Mouse (Mus musculus) olfactory bulb, adult 2 months (tissue): ENCODE measurements at regions not wholly inside any gene's neighbourhood (a gene's known extent, or its start where the extent isn't known, plus 50 kb on each side); places are given as distances from the start of the nearest gene placed in this dataset.

ENCODE experiments used
- H3K27ac ChIP-seq: fragments of 200-500 bp; 2 replicates; pipeline ENCODE4 v1.5.1; 2012; ENCODE audit warnings: low read depth, low read length; ENCODE audit not compliant: insufficient read depth
- H3K4me1 ChIP-seq: fragments of 200-500 bp; 2 replicates; pipeline ENCODE4 v1.6.1; 2012; ENCODE audit warnings: low read length; ENCODE audit not compliant: control insufficient read depth, insufficient read depth
- H3K4me3 ChIP-seq: fragments of 200-500 bp; 2 replicates; pipeline ENCODE4 v1.5.1; 2012; ENCODE audit warnings: mild to moderate bottlenecking, low read depth, low read length, moderate library complexity; ENCODE audit not compliant: insufficient read depth
- CTCF ChIP-seq: fragments of 200-500 bp; IDR thresholded peaks from 2 replicates; pipeline ENCODE4 v1.5.1; 2012; ENCODE audit warnings: low read depth, mild to moderate bottlenecking, low read length, moderate library complexity; ENCODE audit not compliant: insufficient read depth
- POLR2A ChIP-seq: fragments of 200-500 bp; IDR thresholded peaks from 2 replicates; pipeline ENCODE4 v1.6.1; 2012; ENCODE audit warnings: mild to moderate bottlenecking, low read depth, low read length, moderate library complexity; ENCODE audit not compliant: insufficient read depth
- WGBS: fragments of 180-500 bp; shearing (Covaris S2); methylation state at CpG from one replicate; pipeline ENCODE4 v1.1.7; 2018; 5-methylcytosine and 5-hydroxymethylcytosine counted together

GRCm38 (mm10) chr2:133279275-133279674 is 272.7 kb upstream of the Bmp2 start:
- no peak overlapping the region for H3K4me3 ChIP-seq
- 94% methylated on average over 4 of the region's 4 CpGs for WGBS
- no peaks in the 10 kb centered on the region for H3K4me1 ChIP-seq
- no peak for TF ChIP-seq CTCF
- no peak overlapping the region for H3K27ac ChIP-seq

- TF ChIP-seq POLR2A, result no peak
- no peak for TF ChIP-seq CTCF
- H3K4me3 ChIP-seq, result no peak overlapping the region
- 62% methylated on average over 5 of the region's 5 CpGs for WGBS
These were observed 269.3 kb upstream of the Bmp2 start for GRCm38 (mm10) chr2:133282692-133283091.

GRCm38 (mm10) chr2:133283709-133284108 is 268.2 kb upstream of the Bmp2 start:
- WGBS, result 54% methylated on average over 1 of the region's 1 CpGs
- H3K27ac ChIP-seq, result no peak overlapping the region
- H3K4me3 ChIP-seq, result no peak overlapping the region
- H3K4me1 ChIP-seq, result no peaks in the 10 kb centered on the region
- TF ChIP-seq CTCF, result no peak
- no peak for TF ChIP-seq POLR2A

More at GRCm38 (mm10) chr2:133282692-133283091, 269.3 kb upstream of the Bmp2 start:
- Histone ChIP-seq H3K27ac (no peak overlapping the region), H3K4me1 (no peaks in the 10 kb centered on the region)

- 59% methylated on average over 7 of the region's 7 CpGs for WGBS
- no peaks in the 10 kb centered on the region for H3K4me1 ChIP-seq
- no peak overlapping the region for H3K4me3 ChIP-seq
- no peak overlapping the region for H3K27ac ChIP-seq
- TF ChIP-seq CTCF (no peak), POLR2A (no peak)
These were observed 257.8 kb upstream of the Bmp2 start for GRCm38 (mm10) chr2:133294136-133294535.

- H3K4me3 ChIP-seq, result no peak overlapping the region
- no peak overlapping the region for H3K27ac ChIP-seq
- no peak for TF ChIP-seq POLR2A
- no peak for TF ChIP-seq CTCF
- H3K4me1 ChIP-seq, result no peaks in the 10 kb centered on the region
- WGBS, result 39% methylated on average over 3 of the region's 3 CpGs
These were observed 246.0 kb upstream of the Bmp2 start for GRCm38 (mm10) chr2:133305936-133306335.

GRCm38 (mm10) chr2:133311001-133311400 is 241.0 kb upstream of the Bmp2 start:
- TF ChIP-seq POLR2A (no peak), CTCF (no peak)
- Histone ChIP-seq H3K4me3 (no peak overlapping the region), H3K4me1 (no peaks in the 10 kb centered on the region), H3K27ac (no peak overlapping the region)
- WGBS, result 66% methylated on average over 1 of the region's 1 CpGs

- Histone ChIP-seq H3K4me1 (no peaks in the 10 kb centered on the region), H3K4me3 (no peak overlapping the region), H3K27ac (no peak overlapping the region)
- TF ChIP-seq POLR2A, result no peak
- TF ChIP-seq CTCF, result no peak
- 69% methylated on average over 6 of the region's 6 CpGs for WGBS
These were observed 225.5 kb upstream of the Bmp2 start for GRCm38 (mm10) chr2:133326290-133327050.

- H3K27ac ChIP-seq, result no peak overlapping the region
- no peaks in the 10 kb centered on the region for H3K4me1 ChIP-seq
- H3K4me3 ChIP-seq, result no peak overlapping the region
- TF ChIP-seq CTCF (no peak), POLR2A (no peak)
- 65% methylated on average over 2 of the region's 2 CpGs for WGBS
These were observed 224.3 kb upstream of the Bmp2 start for GRCm38 (mm10) chr2:133327653-133328052.

GRCm38 (mm10) chr2:133336177-133336901 is 215.6 kb upstream of the Bmp2 start:
- WGBS, result 72% methylated on average over 9 of the region's 9 CpGs
- no peak overlapping the region for H3K27ac ChIP-seq
- H3K4me3 ChIP-seq, result no peak overlapping the region
- no peaks in the 10 kb centered on the region for H3K4me1 ChIP-seq
- no peak for TF ChIP-seq POLR2A
- TF ChIP-seq CTCF, result no peak
